Mouse (Mus musculus): Measurements from ENCODE around the gene Cdh18. TPM values are rescaled to one million over a fixed set of nuclear protein-coding genes. Genes with fewer than 3 reads are reported as not detected.
"Not testable (repeated sequence)": the region's sequence is repeated elsewhere in the genome, so short reads cannot be mapped to it uniquely, and the experiment has no call there.

The Cdh18 gene
- total RNA-seq, 2 experiments from 2014 or later, result not detected

DNA sequence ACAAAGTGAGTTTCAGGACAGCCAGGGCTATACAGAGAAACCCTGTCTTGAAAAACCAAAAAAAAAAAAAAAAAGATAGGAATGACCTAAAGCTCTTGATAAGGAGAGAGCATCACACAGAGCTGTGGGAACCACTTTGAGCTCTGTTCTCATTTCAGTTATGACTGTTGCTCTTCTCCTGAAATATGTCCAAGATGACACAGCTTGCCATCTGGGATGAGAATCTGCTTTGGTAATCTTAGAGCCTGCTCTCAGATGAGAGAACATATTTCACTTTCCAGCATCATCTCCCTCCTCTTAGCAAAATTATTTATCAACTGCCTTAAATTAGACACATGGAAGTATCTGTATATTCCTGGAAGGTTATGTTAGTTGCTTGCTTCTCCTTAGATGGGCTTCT is 365.6 kb downstream of the Cdh18 start:
- no peak for ATAC-seq (replicated peaks; ENCODE audit: low FRiP score, poor library complexity, severe bottlenecking)

DNA sequence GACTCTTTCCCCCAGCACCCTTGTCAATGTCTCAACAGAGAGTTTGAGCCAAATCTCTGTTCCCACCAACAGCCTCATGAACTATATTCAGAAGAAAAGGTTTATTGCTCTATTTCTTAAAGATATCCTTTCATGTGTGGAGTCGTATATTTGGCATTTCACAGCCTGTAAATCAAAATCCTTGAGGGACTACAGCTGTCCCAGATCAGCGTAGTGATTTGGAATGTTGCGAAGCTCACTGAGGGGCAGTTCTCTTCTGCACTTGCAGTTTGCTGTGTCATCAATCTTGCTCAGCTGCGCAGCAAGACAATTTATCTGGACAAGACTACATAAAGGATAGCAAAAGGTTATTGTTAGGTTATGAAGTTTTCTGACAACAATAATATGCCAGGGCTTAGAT is 385.5 kb downstream of the Cdh18 start:
- no peak for ATAC-seq (replicated peaks; ENCODE audit: low FRiP score, poor library complexity, severe bottlenecking)

DNA sequence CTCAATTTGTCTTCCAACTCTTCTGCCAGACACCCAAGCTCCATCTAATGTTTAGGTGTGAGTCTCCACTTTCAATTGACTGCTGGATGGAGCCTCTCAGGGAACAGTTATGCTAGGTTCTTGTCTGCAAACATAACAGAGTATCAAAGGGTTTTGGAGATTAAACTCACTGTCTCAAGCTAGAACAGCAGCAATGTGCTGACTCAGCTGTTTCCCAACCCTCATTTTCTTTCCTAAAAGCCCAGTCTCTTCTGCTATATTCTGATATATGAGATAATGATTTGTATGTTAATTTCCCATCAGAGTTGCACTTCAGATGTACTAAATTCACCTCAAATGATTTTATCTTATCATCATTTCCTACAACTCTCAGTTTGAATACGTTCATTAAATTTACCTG is 398.4 kb downstream of the Cdh18 start:
- ATAC-seq (replicated peaks; ENCODE audit: low FRiP score, poor library complexity, severe bottlenecking), result no peak

DNA sequence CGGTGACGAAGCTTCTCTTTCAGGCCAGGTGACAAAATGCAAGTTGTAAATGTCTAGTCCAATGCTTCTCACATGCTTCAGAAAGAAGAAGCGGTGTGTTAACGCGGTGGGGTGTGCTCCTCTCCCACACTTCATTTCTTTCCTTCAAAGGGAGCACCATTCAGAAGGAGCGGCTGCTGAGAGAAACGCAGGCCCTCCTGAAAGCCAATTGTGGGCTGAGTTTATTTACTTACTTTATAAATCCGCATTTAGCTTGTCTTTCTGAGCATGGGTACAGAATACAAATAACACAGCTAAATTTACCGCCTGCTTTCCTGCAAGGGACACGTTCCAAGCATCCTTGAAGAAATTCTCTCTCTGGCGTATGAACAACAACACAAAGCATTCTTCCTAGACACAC is 420.6 kb downstream of the Cdh18 start:
- no peak for ATAC-seq (replicated peaks; ENCODE audit: low FRiP score, poor library complexity, severe bottlenecking)

DNA sequence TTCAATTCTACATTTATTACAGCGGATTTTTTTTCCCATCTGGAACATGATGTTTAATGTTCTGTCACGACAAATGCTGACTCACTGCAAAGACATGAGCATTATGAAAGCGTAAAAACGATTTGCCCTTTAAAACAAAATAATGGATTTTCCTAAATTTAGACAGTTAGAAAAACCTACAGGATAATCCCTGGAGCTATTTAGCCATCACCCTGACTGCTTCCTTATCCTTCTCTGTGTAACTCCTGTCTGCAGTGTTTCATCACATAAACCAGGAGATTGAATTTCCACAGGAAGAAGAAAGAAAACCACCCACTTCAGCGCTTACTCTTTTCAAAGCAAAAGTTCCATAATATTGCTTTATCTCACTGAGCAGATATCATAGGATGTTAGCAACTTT is 431.3 kb downstream of the Cdh18 start:
- ATAC-seq (replicated peaks; ENCODE audit: low FRiP score, poor library complexity, severe bottlenecking), result no peak

DNA sequence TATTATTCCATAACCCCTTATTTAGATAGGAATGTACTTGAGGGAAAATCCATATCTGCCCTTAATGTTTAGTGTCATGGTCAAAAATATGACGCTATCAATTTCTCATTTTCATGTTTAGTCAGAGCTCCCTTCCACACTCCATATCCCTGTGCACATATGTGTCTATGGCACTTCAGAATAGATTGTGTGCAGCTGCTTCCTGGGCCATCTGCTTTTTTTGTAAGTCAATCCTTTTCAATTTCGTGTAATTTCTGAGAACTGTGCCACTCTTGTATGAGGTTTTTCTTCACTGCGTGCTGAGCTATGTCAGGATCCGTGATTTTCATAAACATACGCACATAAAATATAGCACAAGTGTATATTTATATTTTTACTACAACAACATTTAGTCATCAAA is 435.8 kb downstream of the Cdh18 start:
- ATAC-seq (replicated peaks; ENCODE audit: low FRiP score, poor library complexity, severe bottlenecking), result no peak

DNA sequence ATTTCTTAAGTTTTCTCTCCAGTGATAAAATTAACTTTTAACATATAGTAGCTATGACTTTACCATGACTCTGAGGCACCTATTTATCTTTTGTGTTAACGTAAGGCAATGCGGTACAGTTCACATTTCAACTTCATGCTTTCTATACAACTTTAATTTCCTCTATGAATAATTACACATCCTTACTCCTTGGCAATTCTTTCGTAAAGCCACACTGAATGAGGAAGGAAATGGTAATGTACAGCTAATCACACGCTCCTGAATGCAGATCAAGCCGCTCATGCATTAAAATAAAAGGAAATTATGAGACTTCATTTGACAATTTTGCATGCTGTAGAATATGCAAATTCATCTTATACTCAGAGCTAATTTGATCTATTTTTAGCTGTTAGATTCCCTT is 467.9 kb downstream of the Cdh18 start:
- no peak for ATAC-seq (replicated peaks; ENCODE audit: low FRiP score, poor library complexity, severe bottlenecking)

DNA sequence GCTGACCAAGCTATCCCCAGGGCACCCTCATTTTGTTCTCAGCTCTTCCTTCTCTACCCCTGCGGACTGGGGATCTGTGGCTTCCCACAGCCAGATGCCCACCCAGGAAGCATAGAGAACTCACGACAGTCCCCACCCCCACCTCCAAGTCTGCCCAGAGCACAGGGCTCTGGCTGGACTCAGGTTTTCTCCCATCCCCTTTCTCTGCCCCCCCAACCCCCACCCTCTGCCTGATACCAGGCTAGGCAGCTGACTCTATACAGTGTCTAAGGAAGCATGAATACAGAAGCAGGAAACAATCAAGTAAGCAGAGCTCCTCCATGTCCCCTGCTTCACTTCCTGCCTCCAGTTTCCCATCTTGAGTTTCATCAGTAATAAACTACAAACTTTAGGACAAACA is 472.3 kb downstream of the Cdh18 start:
- no peak for ATAC-seq (replicated peaks; ENCODE audit: low FRiP score, poor library complexity, severe bottlenecking)

DNA sequence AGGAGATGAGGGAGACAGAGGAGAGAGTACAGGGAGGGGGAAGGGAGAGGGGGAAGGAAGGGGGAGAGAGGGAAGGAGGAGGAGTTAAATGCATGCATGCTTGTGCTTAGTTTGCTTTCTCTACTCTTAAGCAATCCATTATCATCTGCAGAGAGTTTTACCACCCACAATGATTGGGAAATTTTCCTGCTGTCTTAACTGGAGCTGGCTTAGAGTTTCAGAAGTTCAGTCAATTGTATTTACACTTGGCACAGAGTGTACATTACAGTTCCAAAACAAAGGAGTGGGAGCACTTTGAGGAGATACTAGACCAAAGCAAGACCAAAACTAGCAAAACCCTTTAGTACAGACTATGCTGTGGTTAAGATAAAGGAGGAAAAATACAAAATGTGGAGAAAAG is 473.8 kb downstream of the Cdh18 start:
- ATAC-seq (replicated peaks; ENCODE audit: low FRiP score, poor library complexity, severe bottlenecking), result no peak

DNA sequence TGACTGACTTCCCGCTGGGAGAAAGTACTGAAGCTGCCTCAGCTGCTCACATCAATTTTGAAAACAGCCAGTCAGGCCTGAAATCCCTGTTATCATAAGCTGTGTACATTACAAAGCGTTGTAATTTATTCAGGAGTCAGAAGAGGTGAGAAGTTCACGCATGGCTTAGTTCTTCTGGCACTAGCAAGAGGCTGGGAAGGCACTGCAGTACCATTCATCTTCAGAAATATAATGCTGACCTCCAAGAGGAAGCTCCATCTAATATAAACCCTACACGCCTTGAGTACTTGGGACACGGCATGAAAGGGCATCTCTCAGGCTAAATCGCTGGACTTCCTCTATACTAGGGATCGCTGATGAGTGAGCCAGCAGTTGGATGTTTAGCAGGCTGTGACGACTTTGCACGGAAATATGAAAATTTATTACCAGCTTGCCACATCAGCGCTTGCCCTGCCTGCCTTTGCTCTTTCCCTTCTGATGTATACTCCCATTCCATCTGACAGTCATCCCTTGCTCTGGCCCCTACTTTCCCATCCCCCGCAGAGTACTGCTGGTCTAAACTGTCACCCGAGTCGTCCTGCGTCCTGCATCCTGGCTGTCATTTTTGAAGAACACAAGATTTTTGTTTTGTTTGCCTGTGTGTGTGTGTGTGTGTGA is 486.9 kb downstream of the Cdh18 start:
- ATAC-seq (replicated peaks; ENCODE audit: low FRiP score, poor library complexity, severe bottlenecking), result no peak

DNA sequence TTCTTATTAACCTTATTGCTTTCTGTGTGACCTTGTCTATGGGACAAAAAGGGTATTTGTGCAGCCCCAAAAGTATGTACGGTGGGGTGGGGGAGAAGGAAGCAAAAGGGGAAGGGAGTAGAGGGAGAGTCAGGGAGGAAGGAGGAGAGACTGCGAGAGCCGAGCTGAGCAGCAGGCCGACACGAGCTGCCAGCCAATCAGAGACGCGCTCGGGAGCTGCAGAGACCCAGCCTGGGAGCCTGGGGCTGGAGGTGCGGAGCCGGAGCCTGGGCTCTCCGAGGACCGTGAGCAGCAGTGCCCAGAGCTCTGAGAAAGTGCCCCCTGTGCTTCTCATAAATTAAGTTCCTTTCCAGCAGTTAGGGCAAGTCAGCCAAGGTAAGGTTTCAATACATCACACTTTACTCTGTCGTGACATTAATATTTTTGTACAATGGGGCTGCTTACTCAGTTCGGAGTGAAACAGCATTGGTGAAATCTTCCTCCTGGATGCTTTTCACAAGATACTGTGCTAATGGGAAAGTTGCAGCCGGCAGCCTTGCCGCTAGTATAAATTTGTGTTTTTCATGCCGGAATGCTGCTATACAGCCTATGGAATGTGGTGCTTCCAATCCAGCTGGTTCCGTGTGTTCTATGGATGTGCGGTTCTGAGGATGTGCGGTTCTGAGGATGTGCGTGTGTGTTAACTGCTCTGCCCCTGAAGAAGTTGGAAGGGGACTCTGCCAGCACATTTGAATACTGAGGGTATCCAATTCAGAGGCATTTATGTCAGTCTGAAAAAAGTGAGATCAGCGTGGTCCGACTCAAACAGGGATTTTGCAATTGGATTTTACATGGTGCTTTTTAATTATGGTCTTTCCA is 487.6 kb downstream of the Cdh18 start:
- ATAC-seq (replicated peaks; ENCODE audit: low FRiP score, poor library complexity, severe bottlenecking), result no peak

DNA sequence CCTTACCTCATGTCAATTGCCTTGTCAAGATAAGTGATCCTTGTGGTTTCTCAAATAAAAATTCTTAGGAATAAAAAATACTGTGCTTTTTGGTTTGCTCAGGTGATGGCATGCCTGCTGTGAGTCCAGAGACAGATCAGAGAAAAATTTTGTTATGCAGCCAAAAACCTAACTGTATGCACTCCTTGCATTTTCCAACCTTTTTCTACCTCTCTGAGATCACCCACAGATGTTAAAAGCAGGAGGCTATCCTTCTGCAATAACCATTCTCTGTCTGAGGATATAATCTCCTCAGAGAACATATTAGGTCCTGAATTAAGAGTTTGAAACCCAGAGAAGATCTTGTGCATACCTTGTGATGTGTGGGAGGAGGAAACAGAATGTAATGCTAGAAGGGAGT is 488.7 kb downstream of the Cdh18 start:
- ATAC-seq (replicated peaks; ENCODE audit: low FRiP score, poor library complexity, severe bottlenecking), result no peak

DNA sequence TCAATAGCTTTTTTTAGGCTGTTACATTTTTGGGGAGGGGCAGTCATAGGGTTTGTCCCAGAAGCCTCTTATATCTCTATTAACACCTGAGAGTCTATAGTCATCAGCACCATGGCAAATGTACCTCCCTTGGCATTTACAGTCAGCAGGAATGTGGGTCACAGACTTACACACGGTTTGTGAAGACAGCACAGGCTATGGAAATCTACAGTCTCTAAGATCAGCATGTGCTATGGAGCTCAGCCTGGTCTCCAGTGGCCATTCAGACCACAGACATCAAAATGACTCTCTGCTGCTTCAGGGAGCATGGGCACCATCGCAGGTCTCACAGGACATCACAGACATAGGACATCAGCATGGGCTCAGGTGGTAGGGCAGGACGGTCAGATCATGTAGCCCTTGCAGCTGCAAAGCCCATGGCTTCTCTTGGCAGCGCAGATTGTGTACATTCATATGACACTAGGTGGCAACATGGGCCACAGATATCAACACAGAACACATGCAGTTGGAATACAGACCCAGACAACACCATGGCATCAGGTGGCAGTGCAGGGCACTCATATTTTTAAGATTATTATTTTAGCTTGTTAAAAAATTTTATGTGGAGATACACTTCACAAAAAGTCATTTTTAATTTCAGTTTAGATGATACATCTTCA is 497.4 kb downstream of the Cdh18 start:
- ATAC-seq (replicated peaks; ENCODE audit: low FRiP score, poor library complexity, severe bottlenecking), result no peak

DNA sequence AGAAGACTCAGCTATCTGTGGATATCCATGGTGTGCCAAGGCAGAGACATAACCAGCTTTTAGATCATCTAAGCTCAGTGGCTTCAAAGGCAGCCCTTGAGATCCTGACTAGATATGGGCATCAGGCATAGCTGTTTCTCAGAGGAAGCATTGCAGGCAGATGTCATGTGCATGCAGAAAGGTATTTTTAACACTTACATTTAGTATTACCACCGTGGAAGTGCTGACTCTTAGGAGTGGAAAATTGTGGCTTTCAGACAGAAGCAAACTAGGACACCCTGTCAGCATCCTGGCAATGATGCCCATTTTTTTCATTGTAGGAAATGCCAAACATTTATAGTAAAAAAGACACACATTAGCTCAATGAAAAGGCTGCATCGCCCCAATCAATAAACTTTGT is 503.2 kb downstream of the Cdh18 start:
- no peak for ATAC-seq (replicated peaks; ENCODE audit: low FRiP score, poor library complexity, severe bottlenecking)

DNA sequence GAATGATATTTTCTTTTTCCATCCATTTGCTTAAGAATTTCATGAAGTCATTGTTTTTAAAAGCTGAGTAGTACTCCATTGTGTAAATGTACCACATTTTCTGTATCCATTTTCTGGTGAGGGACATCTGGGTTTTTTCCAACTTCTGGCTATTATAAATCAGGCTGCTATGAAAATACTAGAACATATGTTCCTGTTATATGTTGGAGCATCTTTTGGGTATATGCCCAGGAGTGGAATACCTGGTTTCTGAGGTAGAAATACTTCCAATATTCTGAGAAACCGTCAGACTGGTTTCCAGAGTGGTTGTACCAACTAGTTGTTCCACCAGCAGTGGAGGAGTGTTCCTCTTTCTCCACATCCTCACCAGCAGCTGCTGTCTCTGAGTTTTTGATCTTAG is 536.5 kb downstream of the Cdh18 start:
- not testable (repeated sequence) for ATAC-seq (replicated peaks; ENCODE audit: low FRiP score, poor library complexity, severe bottlenecking)

DNA sequence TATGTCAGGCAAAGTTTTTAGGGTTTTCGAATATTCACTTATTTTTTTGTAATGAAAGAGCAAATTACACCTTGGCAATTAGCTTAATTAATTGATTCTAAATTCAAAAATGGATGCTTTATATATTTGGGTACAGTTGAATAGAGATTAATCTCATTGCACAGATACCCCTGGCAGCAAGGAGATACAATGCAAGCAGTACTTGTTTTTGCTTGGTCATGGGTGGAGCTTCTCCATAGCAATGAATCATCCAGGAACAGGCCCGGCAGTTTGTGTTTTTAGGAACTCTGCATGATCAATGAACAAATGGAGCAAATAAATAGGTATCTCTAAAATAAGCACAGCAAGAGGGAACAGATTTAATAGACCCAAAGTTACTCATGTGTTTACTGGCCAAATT is 538.7 kb downstream of the Cdh18 start:
- no peak for ATAC-seq (replicated peaks; ENCODE audit: low FRiP score, poor library complexity, severe bottlenecking)

DNA sequence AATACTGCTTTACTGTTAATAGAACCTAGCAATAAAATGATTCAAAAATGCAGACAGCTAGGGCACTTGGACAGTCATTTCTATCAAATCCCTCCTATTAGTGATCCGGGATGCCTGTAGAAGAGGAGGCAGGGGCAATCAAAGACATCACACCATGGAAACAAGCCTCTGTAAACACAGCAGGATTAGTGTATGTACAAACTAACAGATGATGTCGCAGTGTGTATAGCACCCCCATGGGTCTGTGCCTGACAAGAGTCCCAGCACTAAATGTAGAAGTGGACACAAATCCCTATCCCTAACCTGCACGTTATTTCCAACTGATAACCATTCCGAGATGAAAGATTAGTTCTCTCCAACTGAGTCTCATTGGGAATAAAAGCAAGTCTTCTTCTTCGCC is 547.8 kb downstream of the Cdh18 start:
- no peak for ATAC-seq (replicated peaks; ENCODE audit: low FRiP score, poor library complexity, severe bottlenecking)

DNA sequence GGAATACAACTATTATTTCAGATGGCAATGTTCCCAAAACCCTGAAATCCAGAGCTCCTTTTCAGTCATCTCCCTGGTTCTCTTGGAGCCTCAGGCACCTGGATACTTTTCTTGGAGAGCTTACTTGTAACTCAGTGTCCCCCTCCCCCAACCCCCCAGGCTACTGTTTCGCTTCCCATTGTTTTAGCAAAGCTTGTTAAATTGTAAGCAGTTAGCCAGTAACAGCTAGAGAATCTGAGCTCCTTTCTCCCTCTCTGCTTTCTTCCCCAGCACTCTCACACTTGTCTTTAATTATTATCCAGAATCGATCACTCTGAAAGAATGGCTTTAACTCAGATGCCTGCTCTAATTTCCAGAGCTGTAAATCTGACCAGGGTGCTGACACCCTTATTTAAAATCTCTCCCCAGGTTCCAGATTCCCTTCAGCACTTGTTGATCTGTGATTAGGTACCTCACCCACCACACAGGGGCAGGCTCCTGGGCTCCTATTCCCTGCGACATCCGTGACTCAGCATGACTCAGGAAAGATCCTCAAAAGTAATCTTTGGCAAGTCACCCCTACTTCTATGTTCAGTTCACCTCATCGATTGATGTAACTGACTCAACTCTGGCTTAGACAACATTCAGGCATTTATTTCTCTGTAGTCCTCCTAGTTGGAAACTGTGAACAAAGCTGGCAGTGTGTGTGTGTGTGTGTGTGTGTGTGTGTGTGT is 556.0 kb downstream of the Cdh18 start:
- ATAC-seq (replicated peaks; ENCODE audit: low FRiP score, poor library complexity, severe bottlenecking), result no peak

DNA sequence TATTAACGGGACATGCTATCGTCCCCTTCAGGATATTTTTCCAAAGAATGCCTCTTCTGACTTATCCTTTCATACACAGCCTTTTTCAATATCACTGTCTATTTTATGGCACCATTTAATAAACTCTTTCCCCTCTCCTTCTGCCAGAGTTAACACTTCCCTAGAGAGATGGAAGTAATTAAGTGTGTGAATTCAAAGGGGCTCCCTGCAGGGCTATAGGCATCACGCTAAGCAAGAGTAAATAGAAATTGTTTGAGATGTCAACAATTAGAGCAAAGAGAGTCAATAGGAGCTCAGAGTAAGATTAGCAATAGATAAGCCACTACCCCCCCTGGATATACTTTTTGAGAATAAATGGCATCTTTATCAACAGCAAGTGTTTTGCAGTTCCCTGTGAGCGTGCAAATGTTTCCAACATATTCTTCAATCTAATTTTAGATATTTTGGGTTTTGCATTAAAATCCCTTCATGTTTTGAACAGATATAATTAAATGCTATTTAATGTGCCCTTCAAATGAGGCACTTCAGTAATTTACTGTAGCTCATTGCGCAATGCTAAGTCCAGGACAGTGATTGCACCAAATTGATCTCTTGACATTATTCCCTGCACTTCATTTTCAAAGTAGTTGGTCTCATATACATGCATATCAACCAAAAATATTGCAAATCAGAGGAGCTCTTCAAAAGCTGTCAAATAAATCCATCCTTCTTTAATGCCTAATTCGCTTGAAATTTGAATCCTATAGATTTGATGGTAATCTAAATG is 586.3 kb downstream of the Cdh18 start:
- no peak for ATAC-seq (replicated peaks; ENCODE audit: low FRiP score, poor library complexity, severe bottlenecking)

DNA sequence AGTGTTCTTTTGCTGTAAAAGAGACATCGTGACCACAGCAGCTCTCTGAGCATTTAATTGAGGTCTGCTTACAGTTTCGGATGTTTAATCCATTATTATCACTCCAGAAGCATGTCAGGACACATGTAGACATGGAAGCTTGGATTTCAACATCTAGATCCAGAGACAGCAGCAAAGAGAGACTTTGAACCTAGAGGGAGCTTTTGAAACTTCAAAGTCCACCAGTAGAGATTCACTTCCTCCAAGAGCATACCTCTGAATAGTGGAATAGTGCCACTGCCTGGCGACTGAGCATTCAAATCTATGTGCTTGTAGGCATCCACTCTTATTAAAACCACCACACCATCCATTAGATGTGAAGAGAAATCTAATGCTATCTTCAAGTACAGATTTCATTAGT is 588.1 kb downstream of the Cdh18 start:
- no peak for ATAC-seq (replicated peaks; ENCODE audit: low FRiP score, poor library complexity, severe bottlenecking)
